Mouse (Mus musculus): ENCODE data around the gene Ube2h. TPM values are rescaled to one million over a fixed set of nuclear protein-coding genes. Genes with fewer than 3 reads are reported as not detected.

Gene Ube2h
- polyA plus RNA-seq, 1 experiment = 35.4 TPM

DNA sequence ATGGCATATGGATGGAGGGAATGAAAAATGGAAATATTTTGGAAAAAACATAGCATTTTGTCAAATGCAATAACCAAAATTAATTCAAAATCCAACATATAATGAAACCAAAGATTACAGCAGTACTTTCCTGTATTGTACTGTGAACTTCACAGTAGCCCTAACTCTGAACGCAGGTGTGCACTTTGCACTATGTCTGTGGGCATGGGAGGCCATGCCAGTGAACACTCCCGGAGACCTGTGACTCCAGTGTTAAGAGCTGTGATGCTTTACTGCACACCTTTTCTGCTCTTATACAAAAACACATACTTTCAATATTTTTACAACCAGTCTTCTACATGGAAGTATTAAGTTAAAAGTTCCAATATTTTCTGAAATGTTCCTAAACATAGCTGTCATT is 66.3 kb downstream of the Ube2h start:
- Histone ChIP-seq H3K4me3 (ENCODE audit: control insufficient read depth, low read depth, low read length) (no peak overlapping the region), H3K4me1 (ENCODE audit: control insufficient read depth, insufficient read depth, low read length) (no peaks in the 10 kb centered on the region), H3K36me3 (ENCODE audit: control insufficient read depth, insufficient read depth, low read length) (peaks cover 1% of the 10 kb centered on the region; the same call in 1 of the 2 replicates), H3K27me3 (ENCODE audit: control insufficient read depth, insufficient read depth, low read length) (no peaks in the 10 kb centered on the region), H3K27ac (ENCODE audit: control insufficient read depth, insufficient read depth, low read depth, low read length) (no peak overlapping the region)
- TF ChIP-seq POLR2A (IDR thresholded peaks at IDR 0.05; ENCODE audit: control insufficient read depth, low read depth, low read length) = no peak
- no peak for TF ChIP-seq CTCF (IDR thresholded peaks at IDR 0.05; ENCODE audit: control insufficient read depth, insufficient read depth, insufficient replicate concordance, low read depth, low read length)

GRCm38 (mm10) chr6:30236564-30236963 is 67.8 kb downstream of the Ube2h start:
- no peaks in the 10 kb centered on the region for H3K27me3 ChIP-seq (ENCODE audit: control insufficient read depth, insufficient read depth, low read length)
- H3K4me3 ChIP-seq (ENCODE audit: control insufficient read depth, low read depth, low read length) = no peak overlapping the region
- no peak overlapping the region for H3K27ac ChIP-seq (ENCODE audit: control insufficient read depth, insufficient read depth, low read depth, low read length)
- TF ChIP-seq CTCF (IDR thresholded peaks at IDR 0.05; ENCODE audit: control insufficient read depth, insufficient read depth, insufficient replicate concordance, low read depth, low read length) = no peak
- no peak for TF ChIP-seq POLR2A (IDR thresholded peaks at IDR 0.05; ENCODE audit: control insufficient read depth, low read depth, low read length)
- peaks cover 1% of the 10 kb centered on the region; the same call in 1 of the 2 replicates for H3K36me3 ChIP-seq (ENCODE audit: control insufficient read depth, insufficient read depth, low read length)
- H3K4me1 ChIP-seq (ENCODE audit: control insufficient read depth, insufficient read depth, low read length) = no peaks in the 10 kb centered on the region

DNA sequence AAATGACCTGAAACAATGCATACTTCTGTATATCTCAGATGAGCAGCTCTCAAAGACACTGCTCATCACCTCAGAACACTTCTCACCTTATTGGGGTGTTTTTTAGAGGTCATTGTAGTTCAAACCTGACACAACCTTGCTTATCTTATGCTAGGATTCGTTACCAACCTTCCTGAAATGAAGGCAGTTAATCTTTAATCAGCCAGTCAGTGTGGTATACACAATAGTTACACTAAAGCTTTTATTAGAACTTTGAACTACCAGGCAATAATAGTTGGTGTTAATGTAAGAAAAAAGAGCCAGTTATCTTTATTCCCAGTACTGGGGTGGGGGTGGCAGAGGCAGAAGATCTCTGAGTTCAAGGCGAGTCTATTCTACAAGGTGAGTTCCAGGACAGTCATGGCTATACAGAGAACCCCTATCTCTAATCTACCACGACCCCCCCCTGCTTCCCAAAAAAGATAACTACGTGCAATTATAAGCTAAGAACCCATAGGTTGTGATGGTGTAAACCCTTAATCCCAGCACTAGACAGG is 72.5 kb downstream of the Ube2h start:
- H3K4me1 ChIP-seq (ENCODE audit: control insufficient read depth, insufficient read depth, low read length) = no peaks in the 10 kb centered on the region
- no peak overlapping the region for H3K27ac ChIP-seq (ENCODE audit: control insufficient read depth, insufficient read depth, low read depth, low read length)
- TF ChIP-seq CTCF (IDR thresholded peaks at IDR 0.05; ENCODE audit: control insufficient read depth, insufficient read depth, insufficient replicate concordance, low read depth, low read length) = no peak
- no peak for TF ChIP-seq POLR2A (IDR thresholded peaks at IDR 0.05; ENCODE audit: control insufficient read depth, low read depth, low read length)
- no peaks in the 10 kb centered on the region for H3K27me3 ChIP-seq (ENCODE audit: control insufficient read depth, insufficient read depth, low read length)
- H3K36me3 ChIP-seq (ENCODE audit: control insufficient read depth, insufficient read depth, low read length) = no peaks in the 10 kb centered on the region
- H3K4me3 ChIP-seq (ENCODE audit: control insufficient read depth, low read depth, low read length) = no peak overlapping the region

DNA sequence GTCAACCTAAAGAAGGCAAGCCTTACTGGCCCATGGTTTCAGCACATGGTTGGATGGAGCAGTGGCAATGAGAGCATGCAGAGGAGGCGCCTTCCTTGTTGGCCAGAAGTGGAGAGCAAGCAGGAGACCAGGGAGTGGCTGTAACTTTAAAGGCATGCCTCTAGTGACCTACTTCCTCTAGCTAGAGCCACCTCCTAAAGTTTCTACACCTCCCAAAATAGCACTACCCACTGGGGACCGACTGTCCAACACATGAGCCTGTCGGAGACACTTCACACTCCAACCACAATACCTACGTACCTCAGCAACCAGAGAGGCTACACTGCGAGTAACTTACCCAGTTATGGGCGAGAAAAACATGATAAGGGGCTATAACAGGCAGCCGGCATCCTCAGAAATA is 74.1 kb downstream of the Ube2h start:
- Histone ChIP-seq H3K27ac (ENCODE audit: control insufficient read depth, insufficient read depth, low read depth, low read length) (no peak overlapping the region), H3K4me1 (ENCODE audit: control insufficient read depth, insufficient read depth, low read length) (no peaks in the 10 kb centered on the region), H3K36me3 (ENCODE audit: control insufficient read depth, insufficient read depth, low read length) (no peaks in the 10 kb centered on the region), H3K4me3 (ENCODE audit: control insufficient read depth, low read depth, low read length) (no peak overlapping the region), H3K27me3 (ENCODE audit: control insufficient read depth, insufficient read depth, low read length) (no peaks in the 10 kb centered on the region)
- TF ChIP-seq POLR2A (IDR thresholded peaks at IDR 0.05; ENCODE audit: control insufficient read depth, low read depth, low read length) (no peak), CTCF (IDR thresholded peaks at IDR 0.05; ENCODE audit: control insufficient read depth, insufficient read depth, insufficient replicate concordance, low read depth, low read length) (no peak)

GRCm38 (mm10) chr6:30228921-30229320 is 75.4 kb downstream of the Ube2h start:
- TF ChIP-seq POLR2A (IDR thresholded peaks at IDR 0.05; ENCODE audit: control insufficient read depth, low read depth, low read length) (no peak), CTCF (IDR thresholded peaks at IDR 0.05; ENCODE audit: control insufficient read depth, insufficient read depth, insufficient replicate concordance, low read depth, low read length) (no peak)
- Histone ChIP-seq H3K27me3 (ENCODE audit: control insufficient read depth, insufficient read depth, low read length) (no peaks in the 10 kb centered on the region), H3K36me3 (ENCODE audit: control insufficient read depth, insufficient read depth, low read length) (no peaks in the 10 kb centered on the region), H3K27ac (ENCODE audit: control insufficient read depth, insufficient read depth, low read depth, low read length) (no peak overlapping the region), H3K4me1 (ENCODE audit: control insufficient read depth, insufficient read depth, low read length) (no peaks in the 10 kb centered on the region), H3K4me3 (ENCODE audit: control insufficient read depth, low read depth, low read length) (no peak overlapping the region)

DNA sequence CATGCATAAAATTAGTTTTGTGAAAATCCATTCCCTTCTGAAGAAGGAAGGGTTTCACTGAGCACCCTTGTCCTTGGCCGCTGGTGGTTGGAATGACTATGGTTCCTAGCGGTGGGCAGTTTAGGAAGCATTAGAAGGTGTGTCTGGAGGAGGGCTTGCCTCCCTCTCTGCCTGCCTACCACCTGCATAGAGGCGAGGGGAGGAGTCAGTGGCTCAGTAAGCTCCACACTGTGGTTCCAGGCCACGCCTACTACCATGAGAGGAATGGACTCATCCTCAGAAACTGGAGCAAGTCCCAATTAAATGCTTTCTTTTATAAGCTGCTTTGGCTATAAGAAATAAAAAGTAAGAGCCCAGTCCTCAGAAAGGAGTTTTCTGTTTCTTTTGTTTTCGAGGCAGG is 76.0 kb downstream of the Ube2h start:
- no peaks in the 10 kb centered on the region for H3K36me3 ChIP-seq (ENCODE audit: control insufficient read depth, insufficient read depth, low read length)
- no peak overlapping the region for H3K4me3 ChIP-seq (ENCODE audit: control insufficient read depth, low read depth, low read length)
- no peak overlapping the region for H3K27ac ChIP-seq (ENCODE audit: control insufficient read depth, insufficient read depth, low read depth, low read length)
- H3K27me3 ChIP-seq (ENCODE audit: control insufficient read depth, insufficient read depth, low read length) = no peaks in the 10 kb centered on the region
- TF ChIP-seq POLR2A (IDR thresholded peaks at IDR 0.05; ENCODE audit: control insufficient read depth, low read depth, low read length) = no peak
- TF ChIP-seq CTCF (IDR thresholded peaks at IDR 0.05; ENCODE audit: control insufficient read depth, insufficient read depth, insufficient replicate concordance, low read depth, low read length) = no peak
- no peaks in the 10 kb centered on the region for H3K4me1 ChIP-seq (ENCODE audit: control insufficient read depth, insufficient read depth, low read length)

DNA sequence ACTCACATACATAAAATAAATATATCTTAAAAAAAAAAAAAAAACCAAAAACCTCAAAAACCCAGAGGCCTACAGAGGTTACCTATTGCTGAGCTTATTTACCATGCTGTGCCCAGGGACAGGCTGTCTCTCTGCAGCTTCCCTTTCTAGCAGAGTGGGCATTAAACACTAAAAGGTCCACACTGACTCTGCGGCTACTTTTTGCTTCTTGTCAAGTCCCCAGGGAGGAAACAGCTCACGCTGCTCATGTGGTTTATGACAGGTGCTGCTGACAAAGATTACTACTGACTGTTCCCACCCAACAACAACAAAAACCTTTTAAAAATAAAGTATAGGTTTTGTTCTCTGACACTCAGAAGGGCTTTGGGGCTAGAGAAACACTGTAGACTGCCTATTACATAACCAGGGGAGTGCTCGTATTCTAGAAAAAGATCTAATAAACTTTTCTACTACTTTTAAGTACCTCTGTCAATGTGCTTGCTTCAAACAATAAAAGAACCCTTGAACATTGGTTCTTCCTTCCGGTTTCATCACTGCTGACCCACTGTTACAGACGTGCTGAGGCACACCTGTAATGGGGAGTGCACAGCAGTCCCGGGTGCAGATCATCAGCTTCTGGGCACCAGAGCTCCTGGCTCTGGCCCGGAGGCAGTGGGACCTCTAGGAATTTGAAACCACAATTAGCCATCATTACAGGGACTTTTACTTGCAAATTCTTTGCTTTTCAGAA is 77.2 kb downstream of the Ube2h start:
- H3K4me3 ChIP-seq (ENCODE audit: control insufficient read depth, low read depth, low read length) = no peak overlapping the region
- H3K27ac ChIP-seq (ENCODE audit: control insufficient read depth, insufficient read depth, low read depth, low read length) = no peak overlapping the region
- no peaks in the 10 kb centered on the region for H3K36me3 ChIP-seq (ENCODE audit: control insufficient read depth, insufficient read depth, low read length)
- TF ChIP-seq POLR2A (IDR thresholded peaks at IDR 0.05; ENCODE audit: control insufficient read depth, low read depth, low read length) (no peak), CTCF (IDR thresholded peaks at IDR 0.05; ENCODE audit: control insufficient read depth, insufficient read depth, insufficient replicate concordance, low read depth, low read length) (no peak)
- H3K4me1 ChIP-seq (ENCODE audit: control insufficient read depth, insufficient read depth, low read length) = no peaks in the 10 kb centered on the region
- no peaks in the 10 kb centered on the region for H3K27me3 ChIP-seq (ENCODE audit: control insufficient read depth, insufficient read depth, low read length)
